Mouse (Mus musculus) MEL (cell line): ENCODE results near the gene Prps1l3. TPM values are rescaled to one million over a fixed set of nuclear protein-coding genes. Genes with fewer than 3 reads are reported as not detected.

ENCODE experiments used
- DNase-seq: peaks from one replicate; pipeline ENCODE4 v3.0.0; 2011; ENCODE audit warnings: low read depth, low spot score
- H3K27ac ChIP-seq: 2 replicates; pipeline ENCODE4 v1.5.1; 2012; ENCODE audit warnings: low read depth, mild to moderate bottlenecking, control low read depth, low read length, moderate library complexity; ENCODE audit not compliant: control insufficient read depth
- H3K27me3 ChIP-seq, 2 experiments: fragments of 150-350 bp in 1 of 2; sonication (generic) in 1 of 2; 2 replicates each; pipeline ENCODE4 v1.6.1; 2012; ENCODE audit warnings: low read length in 2 of 2, mild to moderate bottlenecking in 2 of 2, improper control_type of control experiment in 1 of 2, moderate library complexity in 1 of 2; ENCODE audit not compliant: insufficient read depth in 2 of 2, control insufficient read depth in 1 of 2
- H3K36me3 ChIP-seq, 2 experiments: 2 replicates each; pipeline ENCODE4 v1.6.1; 2012 to 2014; ENCODE audit warnings: low read length in 2 of 2, improper control_type of control experiment in 1 of 2, inconsistent platforms in 1 of 2, mild to moderate bottlenecking in 1 of 2; ENCODE audit not compliant: insufficient read depth in 2 of 2, control insufficient read depth in 1 of 2
- H3K4me1 ChIP-seq, 2 experiments: fragments of 150-350 bp in 1 of 2; sonication (generic) in 1 of 2; 2 replicates each; pipeline ENCODE4 v1.6.1; 2012; ENCODE audit warnings: low read length in 2 of 2, improper control_type of control experiment in 1 of 2, mild to moderate bottlenecking in 1 of 2; ENCODE audit not compliant: insufficient read depth in 2 of 2, control insufficient read depth in 1 of 2
- H3K4me3 ChIP-seq, 2 experiments: fragments of 150-350 bp in 1 of 2; sonication (generic) in 1 of 2; 2 replicates each; pipeline ENCODE4 v1.5.1; 2012; ENCODE audit warnings: low read depth in 2 of 2, low read length in 2 of 2, mild to moderate bottlenecking in 2 of 2, moderate library complexity in 2 of 2, control low read depth in 1 of 2, improper control_type of control experiment in 1 of 2; ENCODE audit not compliant: control insufficient read depth in 1 of 2, insufficient read depth in 1 of 2
- H3K79me2 ChIP-seq: 2 replicates; pipeline ENCODE4 v1.6.1; 2012; ENCODE audit warnings: mild to moderate bottlenecking, low read length, moderate library complexity; ENCODE audit not compliant: control insufficient read depth, poor library complexity, insufficient read depth
- H3K9ac ChIP-seq: 2 replicates; pipeline ENCODE4 v1.6.1; 2012; ENCODE audit warnings: low read depth, mild to moderate bottlenecking, control low read depth, low read length, moderate library complexity; ENCODE audit not compliant: control insufficient read depth, poor library complexity, severe bottlenecking
- H3K9me3 ChIP-seq: fragments of 150-350 bp; sonication (generic); replicated peaks from 2 replicates; pipeline ENCODE4 v1.6.1; 2012; ENCODE audit warnings: mild to moderate bottlenecking, low read length, improper control_type of control experiment, moderate library complexity; ENCODE audit not compliant: insufficient read depth
- CHD1 ChIP-seq: IDR thresholded peaks from 2 replicates; pipeline ENCODE4 v1.6.1; 2012; ENCODE audit warnings: low read depth, mild to moderate bottlenecking, inconsistent platforms, low read length, improper control_type of control experiment
- CHD2 ChIP-seq: IDR thresholded peaks from 2 replicates; pipeline ENCODE4 v1.6.1; 2011; ENCODE audit warnings: low read length, improper control_type of control experiment
- CTCF ChIP-seq, 3 experiments: IDR thresholded peaks in 2 of 3; conservative IDR thresholded peaks in 1 of 3; 2 replicates each; pipeline ENCODE4 v1.5.1; 2011 to 2012; ENCODE audit warnings: low read length in 3 of 3, low read depth in 2 of 3, mild to moderate bottlenecking in 2 of 3, improper control_type of control experiment in 1 of 3, inconsistent platforms in 1 of 3, mixed read lengths in 1 of 3, moderate library complexity in 1 of 3; ENCODE audit not compliant: control insufficient read depth in 1 of 3, insufficient read depth in 1 of 3, poor library complexity in 1 of 3, severe bottlenecking in 1 of 3
- E2F4 ChIP-seq: IDR thresholded peaks from 2 replicates; pipeline ENCODE4 v1.6.1; 2011; ENCODE audit warnings: low read depth, low read length, improper control_type of control experiment, borderline replicate concordance
- ELF1 ChIP-seq: IDR thresholded peaks from 2 replicates; pipeline ENCODE4 v1.6.1; 2014; ENCODE audit warnings: low read depth, mild to moderate bottlenecking, inconsistent platforms, low read length, improper control_type of control experiment, moderate library complexity
- ETS1 ChIP-seq: IDR thresholded peaks from 2 replicates; pipeline ENCODE4 v1.6.1; 2012; ENCODE audit warnings: low read depth, mild to moderate bottlenecking, inconsistent platforms, low read length, improper control_type of control experiment, moderate library complexity
- GABPA ChIP-seq: IDR thresholded peaks from 2 replicates; pipeline ENCODE4 v1.6.1; 2012; ENCODE audit warnings: low read depth, mild to moderate bottlenecking, inconsistent platforms, low read length, improper control_type of control experiment, moderate library complexity
- HCFC1 ChIP-seq: IDR thresholded peaks from 2 replicates; pipeline ENCODE4 v1.6.1; 2012; ENCODE audit warnings: low read depth, mild to moderate bottlenecking, inconsistent platforms, low read length, improper control_type of control experiment, moderate library complexity
- KAT2A ChIP-seq: conservative IDR thresholded peaks from 2 replicates; pipeline ENCODE4 v1.6.1; 2012; ENCODE audit warnings: low read depth, low read length, improper control_type of control experiment, inconsistent platforms
- MAFK ChIP-seq: IDR thresholded peaks from 2 replicates; pipeline ENCODE4 v1.6.1; 2011; ENCODE audit warnings: low read depth, mild to moderate bottlenecking, low read length, improper control_type of control experiment, borderline replicate concordance
- MAX ChIP-seq: IDR thresholded peaks from 2 replicates; pipeline ENCODE4 v1.6.1; 2011; ENCODE audit warnings: low read length, improper control_type of control experiment
- MXI1 ChIP-seq: IDR thresholded peaks from 2 replicates; pipeline ENCODE4 v1.6.1; 2011; ENCODE audit warnings: mild to moderate bottlenecking, low read depth, low read length, improper control_type of control experiment
- MYB ChIP-seq: IDR thresholded peaks from 2 replicates; pipeline ENCODE4 v1.6.1; 2011; ENCODE audit warnings: mild to moderate bottlenecking, low read depth, low read length, improper control_type of control experiment
- MYC ChIP-seq: IDR thresholded peaks from 2 replicates; pipeline ENCODE4 v1.6.1; 2011; ENCODE audit warnings: low read depth, mild to moderate bottlenecking, low read length, improper control_type of control experiment, moderate library complexity
- NELFE ChIP-seq: IDR thresholded peaks from 2 replicates; pipeline ENCODE4 v1.6.1; 2011; ENCODE audit warnings: low read depth, low read length, improper control_type of control experiment
- NRF1 ChIP-seq: IDR thresholded peaks from 2 replicates; pipeline ENCODE4 v1.6.1; 2014; ENCODE audit warnings: low read depth, mild to moderate bottlenecking, inconsistent platforms, low read length, improper control_type of control experiment, moderate library complexity; ENCODE audit not compliant: poor library complexity, insufficient read depth, severe bottlenecking
- POLR2A ChIP-seq, 2 experiments: IDR thresholded peaks; 2 replicates each; pipeline ENCODE4 v1.6.1; 2011 to 2012; ENCODE audit warnings: low read length in 2 of 2, mild to moderate bottlenecking in 2 of 2, control low read depth in 1 of 2, improper control_type of control experiment in 1 of 2, low read depth in 1 of 2, moderate library complexity in 1 of 2; ENCODE audit not compliant: control insufficient read depth in 1 of 2, insufficient read depth in 1 of 2, poor library complexity in 1 of 2
- POLR2AphosphoS2 ChIP-seq: IDR thresholded peaks from 2 replicates; pipeline ENCODE4 v1.6.1; 2011; ENCODE audit warnings: low read length, improper control_type of control experiment
- POLR2AphosphoS5 ChIP-seq: IDR thresholded peaks from 2 replicates; pipeline ENCODE4 v1.6.1; 2012; ENCODE audit warnings: low read depth, borderline replicate concordance, mild to moderate bottlenecking, inconsistent platforms, low read length, moderate library complexity, mixed read lengths
- RAD21 ChIP-seq: IDR thresholded peaks from 2 replicates; pipeline ENCODE4 v1.6.1; 2011; ENCODE audit warnings: mild to moderate bottlenecking, low read depth, low read length, improper control_type of control experiment
- RCOR1 ChIP-seq: IDR thresholded peaks from 2 replicates; pipeline ENCODE4 v1.6.1; 2012; ENCODE audit warnings: low read depth, mild to moderate bottlenecking, inconsistent platforms, low read length, improper control_type of control experiment
- SIN3A ChIP-seq: IDR thresholded peaks from 2 replicates; pipeline ENCODE4 v1.6.1; 2012; ENCODE audit warnings: low read length, improper control_type of control experiment, inconsistent platforms
- SMC3 ChIP-seq: IDR thresholded peaks from 2 replicates; pipeline ENCODE4 v1.6.1; 2011; ENCODE audit warnings: low read depth, low read length, improper control_type of control experiment
- TAL1 ChIP-seq: IDR thresholded peaks from 2 replicates; pipeline ENCODE4 v1.6.1; 2012; ENCODE audit warnings: mild to moderate bottlenecking, inconsistent platforms, low read length, moderate library complexity, mixed read lengths
- TBP ChIP-seq: IDR thresholded peaks from 2 replicates; pipeline ENCODE4 v1.8.0; 2011; ENCODE audit warnings: low read depth, low read length, improper control_type of control experiment
- UBTF ChIP-seq: IDR thresholded peaks from 2 replicates; pipeline ENCODE4 v1.6.1; 2012; ENCODE audit warnings: low read depth, mild to moderate bottlenecking, inconsistent platforms, low read length, improper control_type of control experiment, moderate library complexity, borderline replicate concordance; ENCODE audit not compliant: insufficient read depth
- USF2 ChIP-seq, 2 experiments: IDR thresholded peaks; 2 replicates each; pipeline ENCODE4 v1.6.1; 2011 to 2012; ENCODE audit warnings: improper control_type of control experiment in 2 of 2, low read length in 2 of 2, borderline replicate concordance in 1 of 2, inconsistent platforms in 1 of 2, low read depth in 1 of 2, mild to moderate bottlenecking in 1 of 2; ENCODE audit not compliant: insufficient read depth in 1 of 2
- ZC3H11A ChIP-seq: IDR thresholded peaks from 2 replicates; pipeline ENCODE4 v1.6.1; 2012; ENCODE audit warnings: low read depth, mild to moderate bottlenecking, inconsistent platforms, low read length, improper control_type of control experiment
- ZMIZ1 ChIP-seq: IDR thresholded peaks from 2 replicates; pipeline ENCODE4 v1.6.1; 2012; ENCODE audit warnings: low read depth, mild to moderate bottlenecking, inconsistent platforms, low read length, improper control_type of control experiment, moderate library complexity
- ZNF384 ChIP-seq: IDR thresholded peaks from 2 replicates; pipeline ENCODE4 v1.6.1; 2012; ENCODE audit warnings: low read depth, mild to moderate bottlenecking, inconsistent platforms, low read length, improper control_type of control experiment
- polyA plus RNA-seq, 2 experiments: library from polyadenylated mRNA; stranded (reverse) in 1 of 2; unstranded in 1 of 2; fragments of >175 nt in 1 of 2; fragments of >200 nt in 1 of 2; gene quantifications; 2 replicates each; pipeline versions ENCODE4 v1.2.1 to v1.2.4; 2012; ENCODE audit warnings: low replicate concordance in 2 of 2, low read depth in 1 of 2; ENCODE audit not compliant: insufficient read length in 2 of 2, insufficient read depth in 1 of 2, missing spikeins in 1 of 2
- total RNA-seq: library from RNA; depleted of rRNA; stranded (reverse); fragments of 300-350 nt; gene quantifications from 2 replicates; pipeline ENCODE4 v1.2.3, GENCODE M21; 2012

The Prps1l3 gene
- total and polyA plus RNA-seq, 3 experiments: 52.6 to 81.2 TPM; not detected in 1

- no peak for TF ChIP-seq ZNF384
Measured at GRCm38 (mm10) chr12:57186126-57186525, 44.1 kb upstream of the Prps1l3 start (continued).

GRCm38 (mm10) chr12:57187032-57187431, 43.2 kb upstream of the Prps1l3 start:
- peaks cover 3% of the 10 kb centered on the region; the same call in 1 of the 2 replicates for H3K79me2 ChIP-seq
- no peak overlapping the region for H3K4me3 ChIP-seq
- no peak overlapping the region for H3K9ac ChIP-seq
- H3K9me3 ChIP-seq: no peaks in the 10 kb centered on the region
- H3K27me3 ChIP-seq: no peaks in the 10 kb centered on the region
- no peak for TF ChIP-seq HCFC1
- no peak for TF ChIP-seq ETS1
- TF ChIP-seq MYB: no peak
- no peak for TF ChIP-seq POLR2AphosphoS5
- no peak for TF ChIP-seq TAL1
- no peak for TF ChIP-seq POLR2A (IDR thresholded peaks at IDR 0.05; ENCODE audit: control insufficient read depth in 1 of 2, insufficient read depth in 1 of 2, low read depth in 1 of 2, low read length in 2 of 2, poor library complexity in 1 of 2)
- no peak for TF ChIP-seq ZC3H11A
- TF ChIP-seq ZMIZ1: no peak
- TF ChIP-seq GABPA: no peak
- TF ChIP-seq CHD1: no peak
- no peak for TF ChIP-seq MAFK
- TF ChIP-seq CHD2: no peak
- no peak for TF ChIP-seq USF2 (IDR thresholded peaks at IDR 0.05; ENCODE audit: borderline replicate concordance in 1 of 2, insufficient read depth in 1 of 2, low read depth in 1 of 2, low read length in 2 of 2)
- no peak for TF ChIP-seq KAT2A
- TF ChIP-seq NELFE: no peak
- TF ChIP-seq MYC: no peak
- no peak for TF ChIP-seq TBP
- no peak for TF ChIP-seq UBTF
- H3K27ac ChIP-seq: no peak overlapping the region
- peaks cover 0 to 16% of the 10 kb centered on the region in 2 experiments; a peak in 3 of 4 replicates for H3K4me1 ChIP-seq
- H3K36me3 ChIP-seq: peaks cover 0 to 17% of the 10 kb centered on the region in 2 experiments; a peak in 2 of 4 replicates
- DNase-seq: no peak

- Histone ChIP-seq H3K79me2 (peaks cover 15% of the 10 kb centered on the region), H3K9ac (peak overlapping the region; percentile 19; the same call in 1 of the 2 replicates), H3K27me3 (no peaks in the 10 kb centered on the region), H3K4me1 (peaks cover 8 to 10% of the 10 kb centered on the region in 2 experiments), H3K9me3 (no peaks in the 10 kb centered on the region), H3K4me3 (peak overlapping the region in 1 of 2 experiments; percentile 99; a peak in 2 of 4 replicates), H3K36me3 (peaks cover 0 to 13% of the 10 kb centered on the region in 2 experiments; a peak in 2 of 4 replicates), H3K27ac (peak overlapping the region; percentile 7)
- DNase-seq: peak; percentile 93
- peak; percentile 38; the same call in 1 of the 2 replicates for TF ChIP-seq ELF1
- peak; percentile 66 to 91 (median 66) for TF ChIP-seq CTCF (IDR thresholded peaks at IDR 0.05 in 2 of 3, conservative IDR thresholded peaks at IDR 0.05 in 1 of 3; ENCODE audit: control insufficient read depth in 1 of 3, insufficient read depth in 1 of 3, low read depth in 2 of 3, low read length in 3 of 3, poor library complexity in 1 of 3, severe bottlenecking in 1 of 3)
- TF ChIP-seq SIN3A: peak; percentile 94
- peak; percentile 60 for TF ChIP-seq MXI1
- TF ChIP-seq GABPA: no peak
- peak; percentile 88 for TF ChIP-seq RAD21
- peak; percentile 70 for TF ChIP-seq RCOR1
- no peak for TF ChIP-seq E2F4
- no peak for TF ChIP-seq USF2 (IDR thresholded peaks at IDR 0.05; ENCODE audit: borderline replicate concordance in 1 of 2, insufficient read depth in 1 of 2, low read depth in 1 of 2, low read length in 2 of 2)
- no peak; the same call in 1 of the 2 replicates for TF ChIP-seq POLR2AphosphoS2
- TF ChIP-seq ZC3H11A: peak; percentile 75
- no peak for TF ChIP-seq NRF1
- peak; percentile 66; the same call in 1 of the 2 replicates for TF ChIP-seq TBP
- TF ChIP-seq MAX: peak; percentile 64; the same call in 1 of the 2 replicates
- TF ChIP-seq SMC3: peak; percentile 75
- TF ChIP-seq CHD1: peak; percentile 84; the same call in 1 of the 2 replicates
Measured at GRCm38 (mm10) chr12:57194609-57195008, 35.6 kb upstream of the Prps1l3 start.
